Mouse (Mus musculus) brain, embryonic 18.5 days (tissue): ENCODE measurements around the gene Fam118b.
A peak's percentile ranks its signal among the peaks of the same experiment; 100 is the strongest.

Experiments used
- DNase-seq: peaks from one replicate; pipeline ENCODE4 v3.0.0-alpha.2; 2012; ENCODE audit warnings: low read depth, low spot score

Fam118b gene

GRCm38 (mm10) chr9:35198351-35198750 is 69.3 kb downstream of the Fam118b start:
- DNase-seq = no peak

GRCm38 (mm10) chr9:35197625-35198024 is 70.0 kb downstream of the Fam118b start:
- DNase-seq = no peak

- no peak for DNase-seq
Observed at GRCm38 (mm10) chr9:35194048-35194447, 73.6 kb downstream of the Fam118b start.

GRCm38 (mm10) chr9:35192983-35193542 is 74.5 kb downstream of the Fam118b start:
- DNase-seq = no peak

GRCm38 (mm10) chr9:35188700-35189099 is 78.9 kb downstream of the Fam118b start:
- DNase-seq = no peak

GRCm38 (mm10) chr9:35187351-35187903 is 80.2 kb downstream of the Fam118b start:
- DNase-seq = no peak

- no peak for DNase-seq
Observed at GRCm38 (mm10) chr9:35186430-35186829, 81.2 kb downstream of the Fam118b start.

GRCm38 (mm10) chr9:35183359-35183758 is 84.2 kb downstream of the Fam118b start:
- DNase-seq = no peak

- DNase-seq = no peak
Observed at GRCm38 (mm10) chr9:35182832-35183231, 84.8 kb downstream of the Fam118b start.

GRCm38 (mm10) chr9:35176124-35176659 is 91.4 kb downstream of the Fam118b start:
- DNase-seq = no peak

- DNase-seq = peak; percentile 92
Observed at GRCm38 (mm10) chr9:35175251-35176123, 92.1 kb downstream of the Fam118b start, which contains the start of gene Dcps. TSS of gene Dcps (minus strand) at chr9:35176061.

GRCm38 (mm10) chr9:35173331-35173730 is 94.3 kb downstream of the Fam118b start:
- no peak for DNase-seq

- no peak for DNase-seq
Observed at GRCm38 (mm10) chr9:35170071-35170470, 97.5 kb downstream of the Fam118b start.
